Mouse (Mus musculus) hindbrain, embryonic 12.5 days (tissue): ENCODE results near the gene Sema3a. TPM values are rescaled to one million over a fixed set of nuclear protein-coding genes. Genes with fewer than 3 reads are reported as not detected.

Source experiments
- ATAC-seq: fragments of 200-750 bp; cut with Nextera tagmentation; 2 replicates; pipeline ENCODE4 v1.8.0; 2017; ENCODE audit warnings: moderate TSS enrichment; ENCODE audit not compliant: low FRiP score
- H3K27ac ChIP-seq: fragments of 300-500 bp; sonication (generic); 2 replicates; pipeline ENCODE4 v1.5.1; 2016; ENCODE audit warnings: mild to moderate bottlenecking
- H3K27me3 ChIP-seq: fragments of 300-500 bp; sonication (generic); 2 replicates; pipeline ENCODE4 v1.6.1; 2016; ENCODE audit warnings: mild to moderate bottlenecking
- H3K36me3 ChIP-seq: fragments of 300-500 bp; sonication (generic); 2 replicates; pipeline ENCODE4 v1.6.1; 2016; ENCODE audit warnings: mild to moderate bottlenecking
- H3K4me1 ChIP-seq: fragments of 300-500 bp; sonication (generic); 2 replicates; pipeline ENCODE4 v1.6.1; 2016
- H3K4me2 ChIP-seq: fragments of 300-500 bp; sonication (generic); replicated peaks from 2 replicates; pipeline ENCODE4 v1.6.1; 2016; ENCODE audit warnings: mild to moderate bottlenecking
- H3K4me3 ChIP-seq: fragments of 300-500 bp; sonication (generic); 2 replicates; pipeline ENCODE4 v1.5.1; 2016; ENCODE audit warnings: mild to moderate bottlenecking
- H3K9ac ChIP-seq: fragments of 300-500 bp; sonication (generic); 2 replicates; pipeline ENCODE4 v1.6.1; 2016; ENCODE audit warnings: mild to moderate bottlenecking, moderate library complexity
- H3K9me3 ChIP-seq: fragments of 300-500 bp; sonication (generic); replicated peaks from 2 replicates; pipeline ENCODE4 v1.6.1; 2016; ENCODE audit warnings: mild to moderate bottlenecking
- WGBS: fragments of 180-500 bp; shearing (Covaris S2); methylation state at CpG from one replicate; pipeline ENCODE4 v1.1.7; 2016; 5-methylcytosine and 5-hydroxymethylcytosine counted together
- polyA plus RNA-seq: library from polyadenylated mRNA; unstranded; fragments of >200 nt; fragmentation: Nextera tagmentation; extraction: Ambion mirVana; gene quantifications from 2 replicates; pipeline ENCODE4 v1.2.1, GENCODE M21; 2016

Sema3a gene
- polyA plus RNA-seq, 1 experiment from 2014 or later: 30.9 TPM

DNA sequence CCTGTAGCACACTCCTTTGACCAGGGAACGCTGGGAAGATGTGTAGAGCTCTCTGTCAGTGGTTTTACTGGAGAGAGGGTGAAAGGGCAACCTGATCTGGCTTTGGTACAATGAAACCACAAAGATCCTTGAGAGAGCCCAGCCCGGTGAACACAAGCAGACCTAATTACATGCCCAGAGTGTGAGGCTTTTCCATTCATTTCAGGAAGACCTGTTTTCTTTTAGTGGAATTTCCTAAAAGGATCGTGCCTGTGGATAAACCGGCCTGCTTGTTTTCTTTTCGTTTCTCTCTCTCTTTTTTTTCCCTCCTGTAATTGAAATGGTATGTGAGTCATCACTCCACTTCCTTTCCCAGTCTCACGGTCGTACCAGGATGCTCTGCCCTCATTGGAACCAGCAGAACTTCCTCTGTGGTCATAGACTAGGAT, 401.8 kb downstream of the Sema3a start:
- H3K9me3 ChIP-seq: no peaks in the 10 kb centered on the region
- WGBS: 13% methylated on average over 7 of the region's 7 CpGs
- ATAC-seq: no peak
- 0 out of 2 replicates have a peak overlapping the region, but pooled peaks have one; percentile 17 for H3K27ac ChIP-seq
- no peaks in the 10 kb centered on the region for H3K36me3 ChIP-seq
- no peak overlapping the region for H3K9ac ChIP-seq
- peaks cover 11% of the 10 kb centered on the region for H3K4me1 ChIP-seq
- H3K27me3 ChIP-seq: no peaks in the 10 kb centered on the region
- no peak overlapping the region for H3K4me2 ChIP-seq
- no peak overlapping the region for H3K4me3 ChIP-seq

GRCm38 (mm10) chr5:13529226-13529625, 404.0 kb downstream of the Sema3a start:
- peaks cover 7% of the 10 kb centered on the region for H3K27me3 ChIP-seq
- no peak overlapping the region for H3K9ac ChIP-seq
- H3K4me3 ChIP-seq: no peak overlapping the region
- 8% methylated on average over 4 of the region's 4 CpGs for WGBS
- H3K4me1 ChIP-seq: peaks cover 11% of the 10 kb centered on the region
- no peaks in the 10 kb centered on the region for H3K36me3 ChIP-seq
- H3K4me2 ChIP-seq: no peak overlapping the region; the same call in 1 of the 2 replicates
- H3K9me3 ChIP-seq: no peaks in the 10 kb centered on the region
- ATAC-seq: peak; percentile 96
- H3K27ac ChIP-seq: no peak overlapping the region

DNA sequence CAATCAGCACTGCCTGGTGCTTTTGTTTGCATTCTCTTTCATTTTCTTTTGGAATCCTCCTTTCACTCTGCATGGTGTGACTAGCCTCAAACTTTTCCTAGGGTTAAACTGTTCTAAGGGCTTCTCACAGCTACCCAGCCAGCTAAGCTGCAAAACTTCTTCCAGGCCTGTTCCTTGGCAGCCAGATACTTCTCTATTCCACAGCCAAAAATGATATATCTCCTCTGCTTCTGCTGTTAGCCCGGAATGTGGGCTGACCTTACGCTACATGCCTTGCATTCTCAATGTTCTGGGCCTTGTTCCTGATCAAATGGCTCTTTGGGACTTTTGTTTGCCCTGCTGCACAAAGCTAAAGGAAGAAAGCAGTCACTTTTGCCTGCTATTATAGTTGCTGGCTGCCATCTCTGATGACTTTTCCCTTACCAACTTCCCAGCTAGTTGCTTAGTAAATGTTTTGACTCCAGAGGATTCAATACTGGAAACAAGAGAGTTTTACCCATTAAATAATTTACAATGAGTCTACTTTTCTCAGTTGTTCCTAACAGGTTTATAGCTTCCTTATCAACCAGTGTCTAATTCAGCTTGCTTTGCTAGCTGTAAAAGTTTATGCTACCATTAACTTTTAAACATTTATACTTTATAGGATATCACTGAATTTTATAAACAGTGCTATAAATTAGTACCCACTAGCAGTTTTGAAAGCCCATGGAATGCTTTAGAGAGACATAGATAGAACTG, 422.4 kb downstream of the Sema3a start:
- H3K9me3 ChIP-seq: no peaks in the 10 kb centered on the region
- ATAC-seq: peak; percentile 78
- 16% methylated on average over 2 of the region's 2 CpGs for WGBS
- H3K27ac ChIP-seq: no peak overlapping the region; the same call in 1 of the 2 replicates
- peaks cover 9% of the 10 kb centered on the region for H3K4me1 ChIP-seq
- H3K9ac ChIP-seq: no peak overlapping the region
- H3K4me3 ChIP-seq: no peak overlapping the region
- H3K36me3 ChIP-seq: no peaks in the 10 kb centered on the region
- no peak overlapping the region for H3K4me2 ChIP-seq
- H3K27me3 ChIP-seq: no peaks in the 10 kb centered on the region

GRCm38 (mm10) chr5:13548210-13548554, 423.0 kb downstream of the Sema3a start:
- Histone ChIP-seq H3K9me3 (no peaks in the 10 kb centered on the region), H3K27me3 (no peaks in the 10 kb centered on the region), H3K4me2 (no peak overlapping the region), H3K4me3 (no peak overlapping the region), H3K36me3 (no peaks in the 10 kb centered on the region), H3K27ac (no peak overlapping the region), H3K9ac (no peak overlapping the region), H3K4me1 (peaks cover 9% of the 10 kb centered on the region)
- ATAC-seq: no peak
- WGBS: 39% methylated on average over 1 of the region's 1 CpGs

- ATAC-seq: no peak
- 86% methylated on average over 5 of the region's 5 CpGs for WGBS
- H3K27me3 ChIP-seq: no peaks in the 10 kb centered on the region
Measured at GRCm38 (mm10) chr5:13549080-13549479, 423.9 kb downstream of the Sema3a start.

DNA sequence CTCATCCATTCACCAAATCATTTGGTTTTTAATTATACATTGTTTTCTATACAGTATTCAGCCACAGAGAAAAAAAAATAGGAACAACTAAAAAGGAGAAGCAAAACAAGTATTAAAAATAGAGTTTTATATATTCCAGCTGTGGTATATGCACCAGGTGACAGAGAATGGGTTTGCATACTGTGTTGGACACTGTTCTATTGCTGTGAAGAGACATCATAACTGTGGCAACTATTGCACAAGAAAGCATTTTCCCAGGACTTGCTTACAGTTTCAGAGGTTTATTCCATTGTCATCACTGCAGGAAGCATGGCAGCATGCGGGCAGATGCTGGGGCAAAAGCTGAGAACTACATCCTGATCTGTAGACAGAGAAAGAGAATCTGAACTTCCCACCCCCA, 425.7 kb downstream of the Sema3a start:
- H3K36me3 ChIP-seq: no peaks in the 10 kb centered on the region
- H3K4me3 ChIP-seq: no peak overlapping the region
- no peaks in the 10 kb centered on the region for H3K9me3 ChIP-seq
- no peak overlapping the region for H3K9ac ChIP-seq
- 88% methylated on average over 1 of the region's 1 CpGs for WGBS
- H3K27ac ChIP-seq: no peak overlapping the region
- no peak for ATAC-seq
- peaks cover 9% of the 10 kb centered on the region for H3K4me1 ChIP-seq
- no peaks in the 10 kb centered on the region for H3K27me3 ChIP-seq
- no peak overlapping the region for H3K4me2 ChIP-seq

More at GRCm38 (mm10) chr5:13549080-13549479, 423.9 kb downstream of the Sema3a start:
- Histone ChIP-seq H3K36me3 (no peaks in the 10 kb centered on the region), H3K4me3 (no peak overlapping the region), H3K9ac (no peak overlapping the region), H3K27ac (no peak overlapping the region), H3K4me2 (no peak overlapping the region), H3K9me3 (no peaks in the 10 kb centered on the region), H3K4me1 (peaks cover 9% of the 10 kb centered on the region)

DNA sequence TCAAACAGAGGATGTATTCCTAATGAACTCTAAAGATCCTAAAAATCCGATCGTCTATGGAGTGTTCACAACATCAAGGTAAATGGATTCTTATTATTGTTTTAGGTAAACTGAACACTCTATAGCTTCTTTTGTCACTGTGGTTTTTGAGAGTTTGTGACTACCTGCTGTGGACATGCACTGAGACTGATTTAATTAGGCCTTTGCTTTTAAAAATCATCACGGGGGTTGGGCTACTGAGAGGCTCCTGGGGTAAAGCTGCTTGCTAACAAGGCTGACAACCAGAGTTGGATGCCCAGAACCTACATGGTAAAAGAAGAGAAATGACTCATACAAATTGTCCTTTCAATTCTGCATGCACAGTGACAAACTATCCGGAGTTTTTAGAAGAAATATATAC, 432.0 kb downstream of the Sema3a start:
- H3K4me1 ChIP-seq: no peaks in the 10 kb centered on the region
- H3K27me3 ChIP-seq: no peaks in the 10 kb centered on the region
- H3K9ac ChIP-seq: no peak overlapping the region
- no peak overlapping the region for H3K4me2 ChIP-seq
- no peak overlapping the region for H3K27ac ChIP-seq
- no peaks in the 10 kb centered on the region for H3K36me3 ChIP-seq
- whole genome bisulfite sequencing: 38% methylated on average over 4 of the region's 4 CpGs
- ATAC-seq: no peak
- H3K9me3 ChIP-seq: no peaks in the 10 kb centered on the region
- H3K4me3 ChIP-seq: no peak overlapping the region

- no peak overlapping the region for H3K4me2 ChIP-seq
- 72% methylated on average over 3 of the region's 3 CpGs for WGBS
- H3K9me3 ChIP-seq: no peaks in the 10 kb centered on the region
- no peaks in the 10 kb centered on the region for H3K4me1 ChIP-seq
- peaks cover 4% of the 10 kb centered on the region; the same call in 1 of the 2 replicates for H3K36me3 ChIP-seq
- H3K27me3 ChIP-seq: no peaks in the 10 kb centered on the region
- no peak overlapping the region for H3K27ac ChIP-seq
- no peak overlapping the region for H3K9ac ChIP-seq
- ATAC-seq: no peak
- no peak overlapping the region for H3K4me3 ChIP-seq
Measured at GRCm38 (mm10) chr5:13573867-13574266, 448.7 kb downstream of the Sema3a start.

DNA sequence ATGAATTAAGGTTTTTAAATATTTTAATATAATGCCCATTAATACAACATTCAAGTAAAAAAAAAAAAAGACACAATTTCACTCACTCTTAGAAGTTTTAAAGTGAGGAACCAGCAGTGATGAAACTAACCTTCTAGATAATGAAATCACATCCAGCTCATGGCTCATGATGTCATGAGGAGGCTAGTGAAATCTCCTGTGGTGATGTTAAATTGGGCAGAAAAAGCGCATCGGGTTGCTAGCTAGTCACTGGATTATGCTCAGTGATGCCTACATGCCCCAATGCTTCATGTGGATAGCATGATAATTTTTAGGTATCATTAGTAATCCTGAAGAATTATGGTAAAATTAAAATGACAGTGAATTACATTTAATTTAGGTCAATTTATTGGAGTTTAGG, 453.9 kb downstream of the Sema3a start:
- Histone ChIP-seq H3K4me2 (no peak overlapping the region), H3K27ac (no peak overlapping the region), H3K9me3 (no peaks in the 10 kb centered on the region), H3K4me1 (no peaks in the 10 kb centered on the region), H3K4me3 (no peak overlapping the region), H3K27me3 (no peaks in the 10 kb centered on the region), H3K9ac (no peak overlapping the region), H3K36me3 (no peaks in the 10 kb centered on the region)
- 56% methylated on average over 2 of the region's 2 CpGs for WGBS
- no peak for ATAC-seq

- no peak for ATAC-seq
- H3K4me2 ChIP-seq: no peak overlapping the region
- H3K27ac ChIP-seq: no peak overlapping the region
- no peaks in the 10 kb centered on the region for H3K4me1 ChIP-seq
- no peaks in the 10 kb centered on the region for H3K9me3 ChIP-seq
- H3K4me3 ChIP-seq: no peak overlapping the region
- H3K9ac ChIP-seq: no peak overlapping the region
- H3K36me3 ChIP-seq: no peaks in the 10 kb centered on the region
- H3K27me3 ChIP-seq: no peaks in the 10 kb centered on the region
Measured at GRCm38 (mm10) chr5:13585559-13586207, 460.5 kb downstream of the Sema3a start.

GRCm38 (mm10) chr5:13594422-13594821, 469.2 kb downstream of the Sema3a start:
- no peak overlapping the region for H3K9ac ChIP-seq
- ATAC-seq: no peak
- no peaks in the 10 kb centered on the region for H3K9me3 ChIP-seq

DNA sequence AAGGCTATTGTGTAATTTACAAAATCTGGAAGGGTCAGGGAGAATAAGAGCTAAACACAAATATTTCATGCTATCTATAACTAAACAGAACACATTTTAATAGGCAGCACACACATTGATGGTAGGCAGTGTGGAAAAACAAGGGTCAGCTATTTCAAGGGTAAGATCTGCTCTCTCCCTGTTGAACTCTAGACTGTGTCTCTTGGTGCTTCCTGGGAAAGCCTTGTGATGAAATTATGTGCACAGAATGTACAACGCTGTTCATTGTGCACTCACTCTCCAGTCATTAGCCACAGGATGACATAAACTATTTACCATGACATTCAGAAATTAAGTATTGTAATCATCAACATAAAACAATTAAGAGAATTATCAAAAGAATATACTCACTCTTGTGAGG, 486.4 kb downstream of the Sema3a start:
- no peak overlapping the region for H3K4me3 ChIP-seq
- H3K27me3 ChIP-seq: no peaks in the 10 kb centered on the region
- no peak overlapping the region for H3K27ac ChIP-seq
- H3K36me3 ChIP-seq: no peaks in the 10 kb centered on the region
- no peak overlapping the region for H3K9ac ChIP-seq
- H3K4me1 ChIP-seq: no peaks in the 10 kb centered on the region
- H3K9me3 ChIP-seq: no peaks in the 10 kb centered on the region
- WGBS: 78% methylated on average over 1 of the region's 1 CpGs
- ATAC-seq: no peak
- no peak overlapping the region for H3K4me2 ChIP-seq

More at GRCm38 (mm10) chr5:13594422-13594821, 469.2 kb downstream of the Sema3a start:
- no peak overlapping the region for H3K27ac ChIP-seq
- H3K4me2 ChIP-seq: no peak overlapping the region
- no peak overlapping the region for H3K4me3 ChIP-seq
- 90% methylated on average over 2 of the region's 2 CpGs for WGBS
- no peaks in the 10 kb centered on the region for H3K36me3 ChIP-seq
- no peaks in the 10 kb centered on the region for H3K4me1 ChIP-seq
- no peaks in the 10 kb centered on the region for H3K27me3 ChIP-seq

DNA sequence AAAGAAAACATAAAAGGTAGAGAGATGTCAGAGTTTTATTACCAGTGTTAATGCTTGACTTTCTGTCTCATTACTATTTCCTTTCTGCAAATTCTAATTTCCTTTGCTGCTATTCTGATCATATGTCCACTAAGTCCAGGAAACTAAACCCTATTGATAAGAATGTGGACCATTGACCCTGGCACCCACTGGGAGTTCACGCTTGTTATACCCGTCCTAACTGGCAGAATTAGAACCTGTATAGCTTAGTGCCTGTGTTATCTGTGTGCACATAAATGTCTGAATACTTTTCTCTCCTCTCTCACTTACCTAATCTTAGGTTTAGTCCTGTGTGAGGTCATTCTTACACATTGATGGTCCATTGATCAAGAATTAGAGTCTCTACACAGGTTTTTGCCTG, 486.9 kb downstream of the Sema3a start:
- H3K4me3 ChIP-seq: no peak overlapping the region
- no peaks in the 10 kb centered on the region for H3K36me3 ChIP-seq
- H3K9ac ChIP-seq: no peak overlapping the region
- H3K4me1 ChIP-seq: no peaks in the 10 kb centered on the region
- no peaks in the 10 kb centered on the region for H3K27me3 ChIP-seq
- no peaks in the 10 kb centered on the region for H3K9me3 ChIP-seq
- WGBS: 73% methylated on average over 2 of the region's 2 CpGs
- ATAC-seq: no peak
- H3K4me2 ChIP-seq: no peak overlapping the region
- no peak overlapping the region for H3K27ac ChIP-seq
